Mouse (Mus musculus): ENCODE results near the gene Gcnt7.

DNA sequence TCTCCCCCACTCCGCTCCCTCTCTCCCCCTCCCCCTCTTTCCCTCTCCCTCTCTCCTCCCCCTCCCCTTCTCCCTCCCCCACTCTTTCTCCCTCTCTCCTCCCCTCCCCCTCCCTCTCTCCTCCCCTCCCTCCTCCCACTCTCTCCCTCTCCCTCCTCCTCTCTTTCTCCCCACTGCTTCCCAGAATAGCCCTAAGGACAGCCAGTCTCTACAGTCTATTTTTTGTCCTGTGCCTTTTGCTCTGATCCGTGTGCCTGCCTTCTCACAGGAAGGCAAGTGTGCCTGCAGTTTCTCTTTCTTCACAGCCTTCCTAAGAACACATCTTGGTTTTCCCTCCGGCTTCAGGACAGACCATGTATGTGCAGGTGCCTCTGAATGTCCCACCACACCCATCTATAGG, 19.0 kb upstream of the Gcnt7 start:
- TF ChIP-seq CTCF (IDR thresholded peaks at IDR 0.05; ENCODE audit: low read depth, low read length) (no peak), POLR2A (IDR thresholded peaks at IDR 0.05; ENCODE audit: borderline replicate concordance, low read depth, low read length) (no peak)

Data from bone marrow macrophage, adult 2 months (primary cell).